Mouse (Mus musculus) spleen, adult 2 months (tissue): ENCODE results near the gene Man2a2.

ENCODE experiments used
- CTCF ChIP-seq: fragments of 200-500 bp; IDR thresholded peaks from 2 replicates; pipeline ENCODE4 v1.5.1; 2011; ENCODE audit warnings: mild to moderate bottlenecking, inconsistent platforms; ENCODE audit not compliant: insufficient read depth, insufficient read length, insufficient replicate concordance; ENCODE audit errors: extremely low read depth
- POLR2A ChIP-seq: fragments of 200-500 bp; IDR thresholded peaks from 2 replicates; pipeline ENCODE4 v1.6.1; 2011; ENCODE audit warnings: low read depth, low read length, inconsistent platforms

DNA sequence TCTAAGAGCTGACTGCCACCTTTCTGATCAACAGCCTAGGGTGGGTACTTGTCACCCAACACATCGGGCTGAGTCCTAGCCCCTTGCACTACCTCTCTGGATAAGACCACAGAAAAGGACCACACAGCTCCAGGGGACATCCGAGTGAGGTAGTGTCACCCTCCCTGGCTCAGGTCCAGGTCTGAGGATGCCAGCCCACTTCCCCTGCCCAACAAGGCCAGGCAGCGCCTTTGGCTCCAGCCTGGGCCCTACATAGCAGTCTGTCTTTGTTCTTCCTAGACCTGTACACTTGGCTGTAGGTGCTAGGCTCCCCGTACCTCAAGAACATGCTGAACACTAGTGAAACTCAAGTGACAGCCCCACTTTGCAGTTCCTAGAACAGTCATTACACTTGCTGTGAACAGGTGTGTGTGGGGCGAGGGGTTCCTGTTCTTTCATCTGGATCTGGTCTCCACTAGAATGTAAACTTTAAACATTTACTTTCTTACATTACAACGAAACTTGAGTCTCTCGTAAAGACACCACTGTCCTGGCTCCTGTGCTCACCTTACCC is 43.2 kb upstream of the Man2a2 start:
- TF ChIP-seq CTCF, result no peak
- no peak for TF ChIP-seq POLR2A
